Mouse (Mus musculus): Measurements from ENCODE around the gene Dph5. TPM values are rescaled to one million over a fixed set of nuclear protein-coding genes. Genes with fewer than 3 reads are reported as not detected.
A peak's percentile ranks its signal among the peaks of the same experiment; 100 is the strongest.

Dph5 gene
- polyA plus RNA-seq, 1 experiment from 2014 or later = 18.2 TPM

GRCm38 (mm10) chr3:115957223-115957622 lies 69.6 kb downstream of the Dph5 start:
- H3K27me3 ChIP-seq (ENCODE audit: control insufficient read depth, insufficient read depth, low read length) = no peaks in the 10 kb centered on the region
- no peak overlapping the region for H3K4me2 ChIP-seq (ENCODE audit: low read length)
- ATAC-seq (ENCODE audit: insufficient number of reproducible peaks, insufficient read depth, low FRiP score, low read depth) = no peak
- H3K27ac ChIP-seq (replicated peaks in 1 of 2; ENCODE audit: control insufficient read depth in 1 of 2, insufficient read depth in 1 of 2, low read depth in 2 of 2, low read length in 2 of 2) = no peak overlapping the region
- no peak overlapping the region for H3K9ac ChIP-seq (ENCODE audit: low read length)
- H3K9me3 ChIP-seq (ENCODE audit: control insufficient read depth, low read length) = no peaks in the 10 kb centered on the region
- H3K36me3 ChIP-seq (ENCODE audit: control insufficient read depth, insufficient read depth, low read length) = peaks cover 55% of the 10 kb centered on the region
- no peak overlapping the region for H3K4me3 ChIP-seq (ENCODE audit: control insufficient read depth in 1 of 2, insufficient read depth in 1 of 2, low read depth in 1 of 2, low read length in 2 of 2)
- peaks cover 0 to 3% of the 10 kb centered on the region in 2 experiments; a peak in 1 of 4 replicates for H3K4me1 ChIP-seq (ENCODE audit: control insufficient read depth in 2 of 2, insufficient read depth in 2 of 2, low read length in 2 of 2)
- 95% methylated on average over 7 of the region's 7 CpGs for WGBS

GRCm38 (mm10) chr3:115961311-115962027 lies 73.8 kb downstream of the Dph5 start:
- no peaks in the 10 kb centered on the region for H3K27me3 ChIP-seq (ENCODE audit: control insufficient read depth, insufficient read depth, low read length)
- H3K27ac ChIP-seq (replicated peaks in 1 of 2; ENCODE audit: control insufficient read depth in 1 of 2, insufficient read depth in 1 of 2, low read depth in 2 of 2, low read length in 2 of 2) = peak overlapping the region in 1 of 2 experiments; percentile 19; a peak in 1 of 4 replicates
- 79% methylated on average over 11 of the region's 11 CpGs for WGBS
- no peaks in the 10 kb centered on the region for H3K9me3 ChIP-seq (ENCODE audit: control insufficient read depth, low read length)
- H3K4me3 ChIP-seq (ENCODE audit: control insufficient read depth in 1 of 2, insufficient read depth in 1 of 2, low read depth in 1 of 2, low read length in 2 of 2) = no peak overlapping the region
- H3K9ac ChIP-seq (ENCODE audit: low read length) = no peak overlapping the region
- no peak for ATAC-seq (ENCODE audit: insufficient number of reproducible peaks, insufficient read depth, low FRiP score, low read depth)
- H3K4me1 ChIP-seq (ENCODE audit: control insufficient read depth in 2 of 2, insufficient read depth in 2 of 2, low read length in 2 of 2) = no peaks in the 10 kb centered on the region
- H3K4me2 ChIP-seq (ENCODE audit: low read length) = no peak overlapping the region
- H3K36me3 ChIP-seq (ENCODE audit: control insufficient read depth, insufficient read depth, low read length) = peaks cover 39% of the 10 kb centered on the region

- no peak overlapping the region for H3K4me3 ChIP-seq (ENCODE audit: control insufficient read depth in 1 of 2, insufficient read depth in 1 of 2, low read depth in 1 of 2, low read length in 2 of 2)
- H3K27me3 ChIP-seq (ENCODE audit: control insufficient read depth, insufficient read depth, low read length) = no peaks in the 10 kb centered on the region
- peaks cover 33% of the 10 kb centered on the region for H3K36me3 ChIP-seq (ENCODE audit: control insufficient read depth, insufficient read depth, low read length)
- no peak overlapping the region for H3K9ac ChIP-seq (ENCODE audit: low read length)
- H3K4me2 ChIP-seq (ENCODE audit: low read length) = no peak overlapping the region
- WGBS = 83% methylated on average over 4 of the region's 4 CpGs
- no peak for ATAC-seq (ENCODE audit: insufficient number of reproducible peaks, insufficient read depth, low FRiP score, low read depth)
- H3K9me3 ChIP-seq (ENCODE audit: control insufficient read depth, low read length) = no peaks in the 10 kb centered on the region
- H3K27ac ChIP-seq (replicated peaks in 1 of 2; ENCODE audit: control insufficient read depth in 1 of 2, insufficient read depth in 1 of 2, low read depth in 2 of 2, low read length in 2 of 2) = no peak overlapping the region
- H3K4me1 ChIP-seq (ENCODE audit: control insufficient read depth in 2 of 2, insufficient read depth in 2 of 2, low read length in 2 of 2) = no peaks in the 10 kb centered on the region
These were observed 74.4 kb downstream of the Dph5 start for GRCm38 (mm10) chr3:115962028-115962415.

GRCm38 (mm10) chr3:115963597-115963996 lies 76.0 kb downstream of the Dph5 start:
- Histone ChIP-seq H3K9ac (ENCODE audit: low read length) (no peak overlapping the region), H3K4me3 (ENCODE audit: control insufficient read depth in 1 of 2, insufficient read depth in 1 of 2, low read depth in 1 of 2, low read length in 2 of 2) (no peak overlapping the region), H3K4me2 (ENCODE audit: low read length) (no peak overlapping the region), H3K27me3 (ENCODE audit: control insufficient read depth, insufficient read depth, low read length) (no peaks in the 10 kb centered on the region), H3K4me1 (ENCODE audit: control insufficient read depth in 2 of 2, insufficient read depth in 2 of 2, low read length in 2 of 2) (no peaks in the 10 kb centered on the region), H3K27ac (replicated peaks in 1 of 2; ENCODE audit: control insufficient read depth in 1 of 2, insufficient read depth in 1 of 2, low read depth in 2 of 2, low read length in 2 of 2) (no peak overlapping the region), H3K9me3 (ENCODE audit: control insufficient read depth, low read length) (no peaks in the 10 kb centered on the region), H3K36me3 (ENCODE audit: control insufficient read depth, insufficient read depth, low read length) (peaks cover 17% of the 10 kb centered on the region)
- ATAC-seq (ENCODE audit: insufficient number of reproducible peaks, insufficient read depth, low FRiP score, low read depth) = no peak
- 100% methylated on average over 1 of the region's 1 CpGs for WGBS

- Histone ChIP-seq H3K4me2 (ENCODE audit: low read length) (no peak overlapping the region), H3K4me3 (ENCODE audit: control insufficient read depth in 1 of 2, insufficient read depth in 1 of 2, low read depth in 1 of 2, low read length in 2 of 2) (no peak overlapping the region), H3K36me3 (ENCODE audit: control insufficient read depth, insufficient read depth, low read length) (peaks cover 13% of the 10 kb centered on the region), H3K27ac (replicated peaks in 1 of 2; ENCODE audit: control insufficient read depth in 1 of 2, insufficient read depth in 1 of 2, low read depth in 2 of 2, low read length in 2 of 2) (no peak overlapping the region), H3K27me3 (ENCODE audit: control insufficient read depth, insufficient read depth, low read length) (no peaks in the 10 kb centered on the region), H3K9ac (ENCODE audit: low read length) (no peak overlapping the region), H3K4me1 (ENCODE audit: control insufficient read depth in 2 of 2, insufficient read depth in 2 of 2, low read length in 2 of 2) (no peaks in the 10 kb centered on the region), H3K9me3 (ENCODE audit: control insufficient read depth, low read length) (no peaks in the 10 kb centered on the region)
- WGBS = 88% methylated on average over 5 of the region's 5 CpGs
- no peak for ATAC-seq (ENCODE audit: insufficient number of reproducible peaks, insufficient read depth, low FRiP score, low read depth)
These were observed 76.4 kb downstream of the Dph5 start for GRCm38 (mm10) chr3:115964071-115964470.

GRCm38 (mm10) chr3:115968745-115969530 lies 81.3 kb downstream of the Dph5 start:
- H3K27me3 ChIP-seq (ENCODE audit: control insufficient read depth, insufficient read depth, low read length) = no peaks in the 10 kb centered on the region
- no peak overlapping the region for H3K9ac ChIP-seq (ENCODE audit: low read length)
- ATAC-seq (ENCODE audit: insufficient number of reproducible peaks, insufficient read depth, low FRiP score, low read depth) = no peak
- H3K4me2 ChIP-seq (ENCODE audit: low read length) = no peak overlapping the region
- no peaks in the 10 kb centered on the region for H3K4me1 ChIP-seq (ENCODE audit: control insufficient read depth in 2 of 2, insufficient read depth in 2 of 2, low read length in 2 of 2)
- H3K36me3 ChIP-seq (ENCODE audit: control insufficient read depth, insufficient read depth, low read length) = peaks cover 35% of the 10 kb centered on the region
- H3K4me3 ChIP-seq (ENCODE audit: control insufficient read depth in 1 of 2, insufficient read depth in 1 of 2, low read depth in 1 of 2, low read length in 2 of 2) = no peak overlapping the region
- no peak overlapping the region for H3K27ac ChIP-seq (replicated peaks in 1 of 2; ENCODE audit: control insufficient read depth in 1 of 2, insufficient read depth in 1 of 2, low read depth in 2 of 2, low read length in 2 of 2)
- H3K9me3 ChIP-seq (ENCODE audit: control insufficient read depth, low read length) = no peaks in the 10 kb centered on the region
- 79% methylated on average over 10 of the region's 10 CpGs for WGBS

- WGBS = 92% methylated on average over 20 of the region's 20 CpGs
- no peaks in the 10 kb centered on the region for H3K9me3 ChIP-seq (ENCODE audit: control insufficient read depth, low read length)
These were observed 83.6 kb downstream of the Dph5 start for GRCm38 (mm10) chr3:115971045-115971785.

More at GRCm38 (mm10) chr3:115971045-115971785, 83.6 kb downstream of the Dph5 start:
- H3K4me3 ChIP-seq (ENCODE audit: control insufficient read depth in 1 of 2, insufficient read depth in 1 of 2, low read depth in 1 of 2, low read length in 2 of 2) = no peak overlapping the region
- no peaks in the 10 kb centered on the region for H3K27me3 ChIP-seq (ENCODE audit: control insufficient read depth, insufficient read depth, low read length)
- H3K4me1 ChIP-seq (ENCODE audit: control insufficient read depth in 2 of 2, insufficient read depth in 2 of 2, low read length in 2 of 2) = peaks cover 4 to 8% of the 10 kb centered on the region in 2 experiments; a peak in 3 of 4 replicates
- peaks cover 50% of the 10 kb centered on the region for H3K36me3 ChIP-seq (ENCODE audit: control insufficient read depth, insufficient read depth, low read length)
- no peak for ATAC-seq (ENCODE audit: insufficient number of reproducible peaks, insufficient read depth, low FRiP score, low read depth)
- no peak overlapping the region for H3K4me2 ChIP-seq (ENCODE audit: low read length)
- H3K9ac ChIP-seq (ENCODE audit: low read length) = no peak overlapping the region
- no peak overlapping the region for H3K27ac ChIP-seq (replicated peaks in 1 of 2; ENCODE audit: control insufficient read depth in 1 of 2, insufficient read depth in 1 of 2, low read depth in 2 of 2, low read length in 2 of 2)

Data from heart, embryonic 14.5 days (tissue).